Comparison of ENCODE assay signal across 26 mouse cellular contexts in the genomic region with DNA sequence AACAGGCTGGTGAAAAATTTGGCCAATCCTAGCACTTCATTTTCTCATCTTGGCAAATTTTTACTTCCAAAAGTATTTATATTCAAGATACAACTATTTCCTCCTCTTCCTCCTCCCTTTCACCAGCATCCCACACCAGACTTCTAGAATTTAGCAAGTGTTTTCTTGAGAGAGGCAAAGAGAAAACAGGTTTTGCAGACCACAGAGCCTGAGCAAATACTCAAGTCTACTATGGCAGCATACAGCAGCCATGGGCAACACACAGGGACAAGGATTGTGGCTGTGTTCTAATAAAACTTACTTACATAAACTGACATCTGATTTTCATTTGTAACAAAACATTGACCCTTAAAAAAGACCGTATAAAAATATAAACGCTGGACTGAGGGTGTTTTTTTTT. TPM values are rescaled to one million over a fixed set of nuclear protein-coding genes. Genes with fewer than 3 reads are reported as not detected.
"Had no signal": no experiment of that assay in that cellular context is flagged by ENCODE, and none has a peak within 500 bp of the region (broad histone marks: within the 10 kb centered on the region; RNA-seq: fewer than 3 reads in every experiment).

No protein-coding gene starts in this region.

- H3K4me2 ChIP-seq: intestine, embryonic 15.5 days; kidney, embryonic 15.5 days; limb, embryonic 13.5 days; lung, embryonic 15.5 days; midbrain, embryonic 11.5 days; neural tube, embryonic 12.5 days; neural tube, embryonic 15.5 days; stomach, embryonic 15.5 days had no signal

- H3K9me3 ChIP-seq: intestine, embryonic 15.5 days; kidney, embryonic 15.5 days; limb, embryonic 10.5 days; limb, embryonic 13.5 days; lung, embryonic 15.5 days; neural tube, embryonic 12.5 days; neural tube, embryonic 15.5 days; stomach, embryonic 15.5 days had no signal

- H3K27me3 ChIP-seq: intestine, embryonic 15.5 days; kidney, embryonic 15.5 days; lung, embryonic 15.5 days; neural tube, embryonic 12.5 days; neural tube, embryonic 15.5 days; stomach, embryonic 15.5 days had no signal

- H3K4me3 ChIP-seq: intestine, embryonic 15.5 days; kidney, embryonic 15.5 days; limb, embryonic 10.5 days; limb, embryonic 13.5 days; lung, embryonic 15.5 days; neural tube, embryonic 12.5 days; neural tube, embryonic 15.5 days; stomach, embryonic 15.5 days had no signal

- H3K27ac ChIP-seq: intestine, embryonic 15.5 days; kidney, embryonic 15.5 days; limb, embryonic 10.5 days; limb, embryonic 13.5 days; lung, embryonic 15.5 days; neural tube, embryonic 12.5 days; neural tube, embryonic 15.5 days; stomach, embryonic 15.5 days had no signal

- H3K9ac ChIP-seq: intestine, embryonic 15.5 days; kidney, embryonic 15.5 days; limb, embryonic 13.5 days; lung, embryonic 15.5 days; neural tube, embryonic 12.5 days; neural tube, embryonic 15.5 days; stomach, embryonic 15.5 days had no signal

- H3K36me3 ChIP-seq: intestine, embryonic 15.5 days; kidney, embryonic 15.5 days; limb, embryonic 10.5 days; limb, embryonic 13.5 days; lung, embryonic 15.5 days; neural tube, embryonic 12.5 days; neural tube, embryonic 15.5 days; stomach, embryonic 15.5 days had no signal

- DNase-seq: kidney, adult 11 months; kidney, adult 8-10 months; kidney, postnatal 10 days; kidney, postnatal 36 days; midbrain, embryonic 14.5 days; right cerebral cortex, adult 18-20 months; right cerebral cortex, postnatal 14 days; spleen, adult 18-20 months; thymus, postnatal 25 days had no signal

- ATAC-seq: intestine, embryonic 15.5 days had no signal

RNA-seq across cellular contexts. Expression of gene 4930568D16Rik, which starts 36.3 kb away (rescaled TPM):
- total RNA-seq: layer of hippocampus, adult 8-10 months; layer of hippocampus, postnatal 10 days; left cerebral cortex, adult 8-10 months; left cerebral cortex, postnatal 14 days; liver, adult 2 months; megakaryocyte progenitor cell, adult 5-6 weeks; megakaryocyte-erythroid progenitor cell, adult 5-6 weeks; midbrain, postnatal 0 days had no signal
- polyA plus RNA-seq: intestine, embryonic 15.5 days; kidney, embryonic 15.5 days; limb, embryonic 10.5 days; limb, embryonic 13.5 days; liver, adult 2 months; lung, embryonic 15.5 days; midbrain, embryonic 11.5 days; midbrain, embryonic 14.5 days; midbrain, postnatal 0 days; neural tube, embryonic 12.5 days; neural tube, embryonic 15.5 days; stomach, embryonic 15.5 days had no signal
